Mouse (Mus musculus) ES-Bruce4 (cell line): ENCODE data around the gene Phxr2. TPM values are rescaled to one million over a fixed set of nuclear protein-coding genes. Genes with fewer than 3 reads are reported as not detected.

Source experiments
- H3K27ac ChIP-seq: 2 replicates; pipeline ENCODE4 v1.5.1; 2012; ENCODE audit warnings: low read length, inconsistent platforms; ENCODE audit not compliant: insufficient read depth
- H3K27me3 ChIP-seq: 2 replicates; pipeline ENCODE4 v1.6.1; 2012; ENCODE audit warnings: mild to moderate bottlenecking, low read length, inconsistent platforms; ENCODE audit not compliant: control insufficient read depth, poor library complexity, insufficient read depth, severe bottlenecking
- H3K36me3 ChIP-seq: 2 replicates; pipeline ENCODE4 v1.6.1; 2012; ENCODE audit warnings: inconsistent platforms, mild to moderate bottlenecking, low read length, moderate library complexity; ENCODE audit not compliant: control insufficient read depth, poor library complexity, insufficient read depth, severe bottlenecking
- H3K4me1 ChIP-seq: one replicate; pipeline ENCODE4 v1.8.1; 2011; ENCODE audit warnings: low read length; ENCODE audit not compliant: control insufficient read depth, insufficient read depth
- H3K4me3 ChIP-seq: 2 replicates; pipeline ENCODE4 v1.5.1; 2011; ENCODE audit warnings: low read depth, mild to moderate bottlenecking, low read length
- H3K9ac ChIP-seq: 2 replicates; pipeline ENCODE4 v1.6.1; 2012; ENCODE audit warnings: low read depth, mild to moderate bottlenecking, inconsistent platforms; ENCODE audit not compliant: poor library complexity, severe bottlenecking
- H3K9me3 ChIP-seq: replicated peaks from 2 replicates; pipeline ENCODE4 v1.6.1; 2012; ENCODE audit warnings: mild to moderate bottlenecking, low read length, inconsistent platforms; ENCODE audit not compliant: control insufficient read depth, poor library complexity, insufficient read depth, severe bottlenecking
- CTCF ChIP-seq: IDR thresholded peaks from one replicate; pipeline ENCODE4 v1.8.1; 2011; ENCODE audit warnings: low read depth, low read length
- EP300 ChIP-seq: IDR thresholded peaks from 2 replicates; pipeline ENCODE4 v1.6.1; 2011; ENCODE audit warnings: low read depth, low read length; ENCODE audit not compliant: insufficient read depth
- POLR2A ChIP-seq: IDR thresholded peaks from one replicate; pipeline ENCODE4 v1.8.1; 2011; ENCODE audit warnings: low read length; ENCODE audit not compliant: insufficient read depth
- polyA plus RNA-seq: library from polyadenylated mRNA; stranded (reverse); fragments of >200 nt; gene quantifications from 2 replicates; pipeline ENCODE4 v1.2.4, GENCODE M21; 2011; ENCODE audit warnings: low read depth; ENCODE audit not compliant: missing spikeins, insufficient read depth, insufficient read length

The Phxr2 gene
- not detected in 2 replicates for polyA plus RNA-seq

DNA sequence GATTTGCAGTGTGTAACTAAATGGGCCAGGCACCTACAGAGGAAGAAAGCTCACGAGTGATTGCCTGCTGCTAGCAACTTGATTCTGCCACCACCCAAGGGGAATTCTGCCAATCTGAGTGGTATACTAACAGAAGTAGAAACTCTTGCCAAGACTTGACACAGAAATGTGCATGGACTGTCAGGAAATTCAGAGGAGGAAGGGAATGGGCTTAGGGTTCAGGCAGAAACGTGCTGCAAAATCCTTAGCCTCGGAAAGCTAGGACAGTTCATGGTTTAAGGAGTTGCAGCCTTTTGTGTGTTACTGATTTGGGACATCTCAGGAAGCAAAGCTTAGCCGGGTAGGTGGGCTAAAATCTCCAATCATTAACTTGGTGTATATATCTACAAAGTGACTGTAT is at the start of gene Phxr2:
Phxr2 (minus strand) TSS at position 101 of the 400 bp plus-strand sequence.
- no peak within 1 kb of the TSS for H3K27ac ChIP-seq
- no peaks in the 10 kb centered on the region for H3K36me3 ChIP-seq

GRCm38 (mm10) chr10:99172906-99173507 is 46.9 kb upstream of the Phxr2 start:
- TF ChIP-seq EP300 (no peak), CTCF (no peak), POLR2A (no peak)
- Histone ChIP-seq H3K9ac (no peak overlapping the region), H3K36me3 (no peaks in the 10 kb centered on the region), H3K27ac (no peak overlapping the region), H3K9me3 (no peaks in the 10 kb centered on the region), H3K4me1 (no peaks in the 10 kb centered on the region), H3K4me3 (no peak overlapping the region), H3K27me3 (no peaks in the 10 kb centered on the region)

More for the DNA sequence above, at the start of gene Phxr2:
- TF ChIP-seq CTCF: no peak
- no peak for TF ChIP-seq POLR2A
- no peak for TF ChIP-seq EP300
- no peak within 1 kb of the TSS for H3K9ac ChIP-seq
- H3K9me3 ChIP-seq: no peaks in the 10 kb centered on the region
- no peaks in the 10 kb centered on the region for H3K4me1 ChIP-seq
- H3K27me3 ChIP-seq: no peaks in the 10 kb centered on the region
- no peak within 1 kb of the TSS for H3K4me3 ChIP-seq

GRCm38 (mm10) chr10:99171961-99172497 is 45.9 kb upstream of the Phxr2 start:
- Histone ChIP-seq H3K4me3 (no peak overlapping the region), H3K9me3 (no peaks in the 10 kb centered on the region), H3K9ac (no peak overlapping the region), H3K27ac (no peak overlapping the region), H3K36me3 (no peaks in the 10 kb centered on the region), H3K27me3 (no peaks in the 10 kb centered on the region), H3K4me1 (no peaks in the 10 kb centered on the region)
- TF ChIP-seq POLR2A: no peak
- no peak for TF ChIP-seq CTCF
- TF ChIP-seq EP300: no peak

GRCm38 (mm10) chr10:99169765-99170129 is 43.6 kb upstream of the Phxr2 start:
- TF ChIP-seq POLR2A (no peak), CTCF (no peak), EP300 (no peak)
- Histone ChIP-seq H3K9ac (no peak overlapping the region), H3K9me3 (no peaks in the 10 kb centered on the region), H3K27ac (no peak overlapping the region), H3K36me3 (no peaks in the 10 kb centered on the region), H3K4me1 (no peaks in the 10 kb centered on the region), H3K27me3 (no peaks in the 10 kb centered on the region), H3K4me3 (no peak overlapping the region)

GRCm38 (mm10) chr10:99168840-99169764 is 43.0 kb upstream of the Phxr2 start:
- no peaks in the 10 kb centered on the region for H3K9me3 ChIP-seq
- H3K4me3 ChIP-seq: no peak overlapping the region
- no peak for TF ChIP-seq POLR2A
- no peak for TF ChIP-seq EP300
- no peak for TF ChIP-seq CTCF
- H3K36me3 ChIP-seq: no peaks in the 10 kb centered on the region
- H3K9ac ChIP-seq: no peak overlapping the region
- no peaks in the 10 kb centered on the region for H3K4me1 ChIP-seq
- no peaks in the 10 kb centered on the region for H3K27me3 ChIP-seq
- H3K27ac ChIP-seq: no peak overlapping the region
